Mouse (Mus musculus): Measurements from ENCODE around the gene Padi1. TPM values are rescaled to one million over a fixed set of nuclear protein-coding genes. Genes with fewer than 3 reads are reported as not detected.
A peak's percentile ranks its signal among the peaks of the same experiment; 100 is the strongest.

The Padi1 gene
- polyA plus RNA-seq, 1 experiment from 2014 or later: 0.07 TPM

DNA sequence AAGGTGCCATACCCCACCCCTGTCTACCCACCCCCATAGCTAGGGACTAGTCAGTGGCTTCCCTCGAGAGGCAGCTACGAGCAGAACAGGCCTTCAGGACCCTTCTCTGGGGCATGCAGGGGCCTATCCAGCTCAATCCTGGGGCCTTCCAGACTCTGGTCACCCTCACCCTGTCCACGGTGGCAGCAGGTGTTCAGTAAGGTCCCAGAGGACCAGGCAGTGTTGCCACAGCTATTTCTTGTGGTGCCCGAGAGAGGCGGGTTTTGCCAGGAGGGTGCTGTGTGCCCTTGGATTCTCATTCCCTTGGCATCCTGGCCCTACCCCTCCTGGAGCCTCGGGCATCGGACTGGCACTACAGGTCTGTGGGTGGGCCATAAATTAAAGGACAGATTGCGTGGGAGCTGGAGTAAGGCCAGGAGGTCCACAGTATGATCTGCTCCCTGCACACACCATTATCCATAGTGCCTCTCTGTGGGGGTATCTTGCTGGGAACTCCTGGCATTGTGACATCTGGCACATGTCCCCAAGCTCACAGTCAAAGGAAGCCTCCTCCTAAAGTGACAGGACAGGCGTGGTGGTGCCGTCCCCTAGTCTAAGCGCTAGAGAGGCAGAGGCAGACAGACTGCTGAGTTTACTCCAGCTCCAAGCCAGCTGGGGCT, 9.2 kb downstream of the Padi1 start:
- Histone ChIP-seq H3K4me2 (no peak overlapping the region), H3K27ac (ENCODE audit: low read depth, low read length) (no peak overlapping the region), H3K9ac (ENCODE audit: low read length) (no peak overlapping the region), H3K27me3 (ENCODE audit: control insufficient read depth, insufficient read depth, low read length) (no peaks in the 10 kb centered on the region; the same call in 1 of the 2 replicates), H3K9me3 (ENCODE audit: control insufficient read depth, low read length) (no peaks in the 10 kb centered on the region), H3K36me3 (ENCODE audit: control insufficient read depth, insufficient read depth, low read length) (no peaks in the 10 kb centered on the region), H3K4me1 (ENCODE audit: control insufficient read depth, insufficient read depth, low read length) (peaks cover 13% of the 10 kb centered on the region), H3K4me3 (ENCODE audit: low read depth, low read length) (no peak overlapping the region)
- 68% methylated on average over 11 of the region's 11 CpGs for WGBS
- ATAC-seq (ENCODE audit: low FRiP score) (no peak), DNase-seq (ENCODE audit: low spot score, missing footprints) (no peak)

DNA sequence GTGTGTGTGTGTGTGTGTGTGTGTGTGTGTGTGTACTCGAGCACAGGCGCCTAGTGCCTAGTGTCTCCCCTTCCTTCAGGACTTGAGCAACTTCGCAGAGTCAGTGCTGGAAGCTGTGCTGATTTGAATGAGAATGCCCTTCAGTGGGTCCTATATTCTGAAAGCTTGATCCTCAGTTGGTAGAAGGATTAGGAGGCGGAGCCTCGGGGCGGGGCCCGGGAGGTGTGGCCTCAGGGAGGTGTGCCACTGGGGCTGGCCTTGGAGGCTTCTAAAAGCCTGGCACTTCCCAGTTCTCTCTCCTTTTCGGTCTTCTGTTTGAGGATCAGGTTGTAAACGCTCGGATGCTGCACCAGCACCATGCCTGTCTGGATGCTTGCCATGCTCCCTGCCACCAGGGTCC, 9.9 kb downstream of the Padi1 start:
- ATAC-seq (ENCODE audit: low FRiP score): peak; percentile 90

GRCm38 (mm10) chr4:140834327-140834934, 11.1 kb downstream of the Padi1 start:
- H3K27ac ChIP-seq (ENCODE audit: low read depth, low read length): no peak overlapping the region
- ATAC-seq (ENCODE audit: low FRiP score) (no peak), DNase-seq (ENCODE audit: low spot score, missing footprints) (no peak)
- no peak overlapping the region for H3K4me3 ChIP-seq (ENCODE audit: low read depth, low read length)
- peaks cover 13% of the 10 kb centered on the region for H3K4me1 ChIP-seq (ENCODE audit: control insufficient read depth, insufficient read depth, low read length)
- 61% methylated on average over 6 of the region's 6 CpGs for WGBS
- no peaks in the 10 kb centered on the region for H3K9me3 ChIP-seq (ENCODE audit: control insufficient read depth, low read length)
- H3K4me2 ChIP-seq: no peak overlapping the region
- H3K36me3 ChIP-seq (ENCODE audit: control insufficient read depth, insufficient read depth, low read length): no peaks in the 10 kb centered on the region
- no peak overlapping the region for H3K9ac ChIP-seq (ENCODE audit: low read length)
- H3K27me3 ChIP-seq (ENCODE audit: control insufficient read depth, insufficient read depth, low read length): no peaks in the 10 kb centered on the region; the same call in 1 of the 2 replicates

More for the DNA sequence above, 9.9 kb downstream of the Padi1 start:
- H3K36me3 ChIP-seq (ENCODE audit: control insufficient read depth, insufficient read depth, low read length): no peaks in the 10 kb centered on the region
- no peak overlapping the region for H3K9ac ChIP-seq (ENCODE audit: low read length)
- H3K27ac ChIP-seq (ENCODE audit: low read depth, low read length): no peak overlapping the region
- peaks cover 13% of the 10 kb centered on the region for H3K4me1 ChIP-seq (ENCODE audit: control insufficient read depth, insufficient read depth, low read length)
- H3K27me3 ChIP-seq (ENCODE audit: control insufficient read depth, insufficient read depth, low read length): no peaks in the 10 kb centered on the region; the same call in 1 of the 2 replicates
- peak; percentile 98 for DNase-seq (ENCODE audit: low spot score, missing footprints)
- peak overlapping the region; percentile 12; the same call in 1 of the 2 replicates for H3K4me2 ChIP-seq
- WGBS: 0% methylated on average over 10 of the region's 10 CpGs
- no peak overlapping the region for H3K4me3 ChIP-seq (ENCODE audit: low read depth, low read length)
- H3K9me3 ChIP-seq (ENCODE audit: control insufficient read depth, low read length): no peaks in the 10 kb centered on the region

DNA sequence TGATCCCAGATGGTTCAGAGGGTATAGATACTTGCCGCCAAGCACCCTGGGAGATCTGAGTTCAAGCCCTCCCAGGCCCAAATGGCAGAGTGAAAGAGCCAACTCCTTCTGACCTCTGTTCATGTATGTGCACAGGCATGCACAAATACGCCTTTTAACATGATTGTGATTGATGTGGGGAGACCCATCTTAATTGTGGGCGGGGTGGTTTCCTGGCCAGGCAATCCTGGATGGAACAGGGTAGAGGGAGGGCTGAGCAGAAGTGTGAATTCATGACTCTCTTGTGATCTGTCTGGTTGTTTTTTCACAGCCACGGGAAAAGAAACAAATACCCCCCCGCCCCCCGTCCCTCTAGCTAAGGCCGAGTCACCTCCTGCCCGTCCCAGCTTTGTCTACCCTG, 12.8 kb downstream of the Padi1 start:
- Histone ChIP-seq H3K27me3 (ENCODE audit: control insufficient read depth, insufficient read depth, low read length) (no peaks in the 10 kb centered on the region; the same call in 1 of the 2 replicates), H3K27ac (ENCODE audit: low read depth, low read length) (no peak overlapping the region), H3K36me3 (ENCODE audit: control insufficient read depth, insufficient read depth, low read length) (no peaks in the 10 kb centered on the region), H3K4me1 (ENCODE audit: control insufficient read depth, insufficient read depth, low read length) (peaks cover 13% of the 10 kb centered on the region), H3K4me2 (no peak overlapping the region), H3K9ac (ENCODE audit: low read length) (no peak overlapping the region), H3K4me3 (ENCODE audit: low read depth, low read length) (no peak overlapping the region), H3K9me3 (ENCODE audit: control insufficient read depth, low read length) (no peaks in the 10 kb centered on the region)
- whole genome bisulfite sequencing: 56% methylated on average over 8 of the region's 8 CpGs
- ATAC-seq (ENCODE audit: low FRiP score) (no peak), DNase-seq (ENCODE audit: low spot score, missing footprints) (no peak)

DNA sequence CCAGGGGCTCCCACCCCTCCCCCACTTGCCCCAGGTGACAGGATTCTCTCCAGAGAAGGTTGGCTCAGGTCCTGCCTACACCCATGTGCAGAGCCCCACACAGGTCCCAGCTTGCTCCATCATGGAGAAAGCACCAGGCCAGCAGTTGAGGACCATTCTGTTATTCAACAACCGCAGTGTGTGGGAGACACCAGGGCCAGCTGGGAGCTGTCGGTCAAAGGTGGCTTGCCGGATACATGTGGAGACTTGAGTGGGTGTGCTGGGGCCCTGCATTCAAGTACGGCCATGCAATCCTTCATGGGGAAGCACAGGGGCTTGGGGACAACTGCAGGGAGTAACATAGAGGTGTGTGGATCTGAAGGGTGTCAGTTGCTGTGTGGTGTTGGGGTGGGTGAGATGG, 13.8 kb downstream of the Padi1 start:
- Histone ChIP-seq H3K27ac (ENCODE audit: low read depth, low read length) (no peak overlapping the region), H3K36me3 (ENCODE audit: control insufficient read depth, insufficient read depth, low read length) (no peaks in the 10 kb centered on the region), H3K4me1 (ENCODE audit: control insufficient read depth, insufficient read depth, low read length) (peaks cover 13% of the 10 kb centered on the region), H3K9ac (ENCODE audit: low read length) (no peak overlapping the region), H3K27me3 (ENCODE audit: control insufficient read depth, insufficient read depth, low read length) (no peaks in the 10 kb centered on the region; the same call in 1 of the 2 replicates), H3K4me3 (ENCODE audit: low read depth, low read length) (no peak overlapping the region), H3K9me3 (ENCODE audit: control insufficient read depth, low read length) (no peaks in the 10 kb centered on the region), H3K4me2 (no peak overlapping the region)
- DNase-seq (ENCODE audit: low spot score, missing footprints) (no peak), ATAC-seq (ENCODE audit: low FRiP score) (no peak)
- WGBS: 89% methylated on average over 4 of the region's 4 CpGs

DNA sequence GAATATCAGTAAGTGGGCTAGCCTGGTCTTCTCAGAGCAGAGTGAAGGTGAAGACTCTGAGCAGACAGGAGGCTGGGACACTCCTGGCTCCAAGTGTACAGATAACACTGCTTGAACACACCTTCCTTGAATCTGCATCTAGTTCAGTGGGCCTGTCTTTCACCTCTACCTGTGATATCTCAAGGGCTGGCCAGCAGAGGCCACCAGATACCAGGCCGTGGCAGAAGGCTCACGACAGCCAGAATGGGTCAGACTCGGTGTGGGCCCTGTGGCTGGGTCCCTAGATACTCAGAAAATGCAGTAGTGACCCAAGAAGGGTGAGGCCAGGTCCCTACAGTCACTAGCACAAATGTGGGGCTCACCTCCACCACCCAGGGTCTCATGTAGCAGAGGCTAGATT, 18.3 kb downstream of the Padi1 start:
- Histone ChIP-seq H3K36me3 (ENCODE audit: control insufficient read depth, insufficient read depth, low read length) (no peaks in the 10 kb centered on the region), H3K4me2 (no peak overlapping the region), H3K27ac (ENCODE audit: low read depth, low read length) (no peak overlapping the region), H3K4me1 (ENCODE audit: control insufficient read depth, insufficient read depth, low read length) (no peaks in the 10 kb centered on the region), H3K4me3 (ENCODE audit: low read depth, low read length) (no peak overlapping the region), H3K27me3 (ENCODE audit: control insufficient read depth, insufficient read depth, low read length) (no peaks in the 10 kb centered on the region), H3K9ac (ENCODE audit: low read length) (no peak overlapping the region), H3K9me3 (ENCODE audit: control insufficient read depth, low read length) (no peaks in the 10 kb centered on the region)
- DNase-seq (ENCODE audit: low spot score, missing footprints) (no peak), ATAC-seq (ENCODE audit: low FRiP score) (no peak)
- 72% methylated on average over 3 of the region's 3 CpGs for WGBS

DNA sequence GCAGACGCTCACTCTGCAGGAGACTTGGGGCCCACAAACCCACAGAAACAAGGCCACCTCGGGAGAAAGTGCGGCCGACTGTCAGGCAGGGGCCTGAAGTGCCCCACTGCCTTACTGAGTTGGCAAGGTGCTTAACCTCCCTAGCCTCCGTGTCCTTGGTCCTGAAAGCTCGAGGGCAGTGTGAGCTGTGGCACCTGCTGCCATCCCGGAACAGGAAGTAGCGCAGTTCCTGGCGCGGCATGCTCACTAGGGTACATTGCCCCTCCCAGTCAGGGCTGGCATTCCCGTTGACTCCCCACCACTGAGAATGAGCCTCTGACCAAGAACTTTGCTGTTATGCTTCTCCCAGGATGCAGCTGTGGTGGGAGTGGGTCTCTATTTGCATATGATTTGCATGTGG, 19.6 kb downstream of the Padi1 start:
- Histone ChIP-seq H3K4me2 (no peak overlapping the region), H3K4me1 (ENCODE audit: control insufficient read depth, insufficient read depth, low read length) (no peaks in the 10 kb centered on the region), H3K9ac (ENCODE audit: low read length) (no peak overlapping the region), H3K27ac (ENCODE audit: low read depth, low read length) (no peak overlapping the region), H3K36me3 (ENCODE audit: control insufficient read depth, insufficient read depth, low read length) (no peaks in the 10 kb centered on the region), H3K4me3 (ENCODE audit: low read depth, low read length) (no peak overlapping the region), H3K9me3 (ENCODE audit: control insufficient read depth, low read length) (no peaks in the 10 kb centered on the region), H3K27me3 (ENCODE audit: control insufficient read depth, insufficient read depth, low read length) (no peaks in the 10 kb centered on the region)
- whole genome bisulfite sequencing: 65% methylated on average over 11 of the region's 11 CpGs
- no peak for DNase-seq (ENCODE audit: low spot score, missing footprints)
- ATAC-seq (ENCODE audit: low FRiP score): no peak

- Histone ChIP-seq H3K9ac (ENCODE audit: low read length) (no peak overlapping the region), H3K27ac (ENCODE audit: low read depth, low read length) (no peak overlapping the region), H3K9me3 (ENCODE audit: control insufficient read depth, low read length) (no peaks in the 10 kb centered on the region), H3K27me3 (ENCODE audit: control insufficient read depth, insufficient read depth, low read length) (no peaks in the 10 kb centered on the region), H3K36me3 (ENCODE audit: control insufficient read depth, insufficient read depth, low read length) (no peaks in the 10 kb centered on the region), H3K4me3 (ENCODE audit: low read depth, low read length) (no peak overlapping the region), H3K4me1 (ENCODE audit: control insufficient read depth, insufficient read depth, low read length) (no peaks in the 10 kb centered on the region), H3K4me2 (no peak overlapping the region)
- ATAC-seq (ENCODE audit: low FRiP score): no peak
- 69% methylated on average over 5 of the region's 5 CpGs for WGBS
- peak; percentile 91 for DNase-seq (ENCODE audit: low spot score, missing footprints)
These were observed 23.6 kb downstream of the Padi1 start for GRCm38 (mm10) chr4:140821988-140822387.

DNA sequence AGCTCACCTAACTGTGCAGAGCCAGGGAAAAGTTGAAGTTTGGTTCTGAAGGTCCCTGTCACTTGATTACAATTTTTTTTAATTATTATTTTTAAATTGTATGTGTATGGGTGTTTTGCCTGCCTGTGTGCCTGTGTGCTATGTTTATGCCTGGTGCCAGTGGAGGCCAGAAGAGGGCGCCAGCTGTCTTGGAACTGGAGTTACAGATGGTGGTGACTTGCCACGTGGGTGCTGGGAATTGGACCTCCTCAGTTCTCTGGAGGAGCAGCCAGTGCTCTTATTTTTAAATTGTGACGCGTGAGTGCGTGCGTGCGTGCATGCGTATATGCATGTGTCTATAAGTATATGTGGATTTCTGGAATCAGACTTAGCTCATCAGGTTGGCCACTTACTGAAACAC, 28.2 kb downstream of the Padi1 start:
- no peaks in the 10 kb centered on the region for H3K9me3 ChIP-seq (ENCODE audit: control insufficient read depth, low read length)
- no peak overlapping the region for H3K9ac ChIP-seq (ENCODE audit: low read length)
- H3K27ac ChIP-seq (ENCODE audit: low read depth, low read length): no peak overlapping the region
- DNase-seq (ENCODE audit: low spot score, missing footprints) (peak; percentile 53), ATAC-seq (ENCODE audit: low FRiP score) (no peak)
- H3K27me3 ChIP-seq (ENCODE audit: control insufficient read depth, insufficient read depth, low read length): no peaks in the 10 kb centered on the region; the same call in none of the 2 replicates
- H3K36me3 ChIP-seq (ENCODE audit: control insufficient read depth, insufficient read depth, low read length): no peaks in the 10 kb centered on the region
- WGBS: 91% methylated on average over 8 of the region's 8 CpGs
- 0 out of 2 replicates have a peak, but pooled peaks cover 3% of the 10 kb centered on the region for H3K4me1 ChIP-seq (ENCODE audit: control insufficient read depth, insufficient read depth, low read length)
- H3K4me2 ChIP-seq: no peak overlapping the region
- no peak overlapping the region for H3K4me3 ChIP-seq (ENCODE audit: low read depth, low read length)

All from midbrain, embryonic 11.5 days (tissue).